Mouse (Mus musculus): ENCODE data around the gene Eme2.

Eme2 gene

GRCm38 (mm10) chr17:24896241-24896992, 1.5 kb upstream of the Eme2 start, which contains the start of gene Nme3:
Nme3 (plus strand) TSS chr17:24896500.
- peak; percentile 84 for DNase-seq

GRCm38 (mm10) chr17:24895571-24896240, 819 bp upstream of the Eme2 start:
- no peak for DNase-seq

DNA sequence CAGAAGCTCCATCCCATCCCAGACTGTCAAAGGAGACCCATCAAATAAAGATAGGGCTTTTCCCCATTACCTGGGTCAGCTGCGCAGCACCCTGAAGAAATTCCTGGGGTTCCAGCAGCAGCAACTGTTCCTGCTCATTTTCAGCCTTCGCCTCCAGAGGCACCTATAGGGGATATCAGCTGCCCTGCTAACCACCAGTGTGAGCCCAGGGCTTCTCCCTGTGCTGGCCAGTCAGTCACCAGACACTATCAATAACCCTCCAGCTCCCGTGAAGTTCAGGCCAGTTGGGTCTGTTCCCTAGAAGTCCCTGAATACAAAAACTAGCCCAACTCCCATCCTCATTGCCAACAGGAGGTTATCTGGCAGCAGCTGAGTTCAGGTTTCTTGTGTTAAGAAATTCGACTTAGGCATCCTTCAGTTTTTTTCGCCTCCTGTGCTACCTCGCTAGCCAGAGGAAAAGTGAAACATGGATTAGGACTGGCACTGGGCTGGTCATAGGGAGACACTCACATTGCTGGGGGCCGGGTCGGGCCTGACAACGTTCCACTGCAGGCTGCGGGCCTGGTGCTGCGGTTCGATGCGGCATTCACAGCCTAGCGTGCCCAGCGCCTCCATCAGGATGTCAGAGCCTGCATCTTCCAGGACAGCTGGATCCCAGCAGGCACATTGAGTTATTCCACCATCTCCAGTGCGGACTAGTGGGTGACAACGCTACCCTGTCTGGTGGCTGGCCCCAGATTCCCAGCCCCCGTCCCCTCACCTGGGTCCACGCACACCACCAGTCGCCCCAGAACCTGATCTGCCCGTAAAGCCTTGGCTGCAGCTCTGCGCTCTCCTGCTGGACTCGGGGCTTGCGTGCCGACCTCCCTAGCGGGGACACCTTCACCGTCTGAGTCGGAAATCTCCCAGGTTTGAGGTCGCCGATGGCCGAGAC, 559 bp downstream of the Eme2 start:
- DNase-seq: no peak

GRCm38 (mm10) chr17:24893276-24893675, 1.6 kb downstream of the Eme2 start:
- DNase-seq: no peak

- DNase-seq: no peak
Observed at GRCm38 (mm10) chr17:24892785-24893184, 2.1 kb downstream of the Eme2 start.

- DNase-seq: no peak
Observed at GRCm38 (mm10) chr17:24891321-24891720, 3.6 kb downstream of the Eme2 start.

DNA sequence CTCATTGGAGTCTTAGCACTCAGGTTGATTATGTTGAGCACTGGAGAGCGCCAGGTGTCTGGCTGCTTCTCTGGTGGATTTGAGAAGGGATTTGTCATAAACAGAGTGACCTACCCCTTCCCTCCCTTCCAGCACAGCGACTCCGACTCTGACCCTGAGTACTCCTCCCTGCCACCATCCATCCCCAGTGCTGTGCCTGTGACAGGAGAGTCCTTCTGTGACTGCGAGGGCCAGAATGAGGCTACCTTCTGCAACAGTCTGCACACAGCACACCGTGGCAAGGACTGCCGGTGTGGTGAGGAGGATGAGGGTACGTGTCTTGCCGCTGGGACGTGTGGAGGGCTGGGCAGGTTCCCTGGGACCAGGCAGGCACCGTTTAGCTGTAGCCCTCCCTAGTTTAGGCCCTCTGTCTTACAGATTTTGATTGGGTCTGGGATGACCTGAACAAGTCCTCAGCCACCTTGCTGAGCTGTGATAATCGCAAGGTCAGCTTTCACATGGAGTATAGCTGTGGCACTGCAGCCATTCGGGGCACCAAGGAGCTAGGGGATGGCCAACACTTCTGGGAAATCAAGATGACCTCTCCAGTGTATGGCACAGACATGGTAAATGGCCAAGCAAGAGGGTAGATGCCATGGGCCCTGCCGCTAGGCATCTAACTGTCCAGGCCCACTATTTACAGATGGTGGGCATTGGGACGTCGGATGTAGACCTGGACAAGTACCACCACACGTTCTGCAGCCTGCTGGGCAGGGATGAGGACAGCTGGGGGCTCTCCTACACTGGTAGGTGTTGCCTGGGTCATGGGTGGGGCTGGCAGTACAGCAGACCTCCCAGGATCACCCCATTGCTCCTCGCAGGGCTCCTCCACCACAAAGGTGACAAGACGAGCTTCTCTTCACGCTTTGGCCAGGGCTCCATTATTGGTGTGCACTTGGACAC, 4.5 kb downstream of the Eme2 start:
- DNase-seq: no peak

- no peak for DNase-seq
Observed at GRCm38 (mm10) chr17:24888862-24889261, 6.0 kb downstream of the Eme2 start.

GRCm38 (mm10) chr17:24887291-24888080, 7.4 kb downstream of the Eme2 start:
- no peak for DNase-seq

GRCm38 (mm10) chr17:24886932-24887271, 8.0 kb downstream of the Eme2 start:
- no peak for DNase-seq

DNA sequence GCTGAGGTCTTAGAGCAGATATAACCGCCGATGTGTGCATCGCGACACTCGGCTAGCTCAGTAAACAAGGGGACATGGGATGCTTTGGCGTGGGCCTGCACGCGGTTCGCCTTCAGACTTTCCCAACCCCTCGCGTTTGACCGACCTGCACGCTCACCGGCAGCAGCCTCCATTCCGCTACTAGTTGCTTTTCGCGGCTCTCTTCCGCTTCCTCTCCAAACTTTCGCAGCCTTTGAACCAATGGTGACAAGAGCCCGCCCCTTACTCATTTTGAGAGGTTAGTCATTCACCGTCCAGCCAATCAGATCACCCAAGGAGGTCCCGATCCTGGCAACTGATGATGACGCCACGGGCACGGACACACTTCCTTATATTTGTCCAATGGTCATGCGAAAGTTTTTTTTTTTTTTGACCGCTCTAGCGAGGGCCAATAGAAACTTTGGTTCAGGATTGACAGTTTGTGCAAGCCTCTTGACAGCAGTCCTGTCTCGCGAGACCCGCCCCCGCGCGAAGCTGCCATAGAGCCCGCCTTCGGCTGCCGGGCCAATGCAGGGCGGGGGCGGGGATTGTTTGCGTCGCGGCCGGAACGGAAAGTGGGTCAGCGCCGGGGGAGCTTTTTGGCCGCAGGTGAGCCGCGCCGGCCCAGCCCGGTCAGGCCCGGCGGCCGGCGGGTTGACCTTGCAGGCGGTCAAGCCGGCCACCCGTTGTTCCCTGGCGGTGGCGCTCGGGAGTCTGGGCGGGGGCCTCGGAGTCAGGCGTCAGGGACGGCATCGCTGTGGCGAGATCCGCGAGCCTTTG, 8.6 kb downstream of the Eme2 start, which contains the start of the genes Nubp2 and Spsb3:
TSS of gene Nubp2 (minus strand) at position 216 of the 798 bp plus-strand sequence.
TSS of gene Spsb3 (plus strand) at position 510 of the 798 bp plus-strand sequence.
- DNase-seq: peak; percentile 97

DNA sequence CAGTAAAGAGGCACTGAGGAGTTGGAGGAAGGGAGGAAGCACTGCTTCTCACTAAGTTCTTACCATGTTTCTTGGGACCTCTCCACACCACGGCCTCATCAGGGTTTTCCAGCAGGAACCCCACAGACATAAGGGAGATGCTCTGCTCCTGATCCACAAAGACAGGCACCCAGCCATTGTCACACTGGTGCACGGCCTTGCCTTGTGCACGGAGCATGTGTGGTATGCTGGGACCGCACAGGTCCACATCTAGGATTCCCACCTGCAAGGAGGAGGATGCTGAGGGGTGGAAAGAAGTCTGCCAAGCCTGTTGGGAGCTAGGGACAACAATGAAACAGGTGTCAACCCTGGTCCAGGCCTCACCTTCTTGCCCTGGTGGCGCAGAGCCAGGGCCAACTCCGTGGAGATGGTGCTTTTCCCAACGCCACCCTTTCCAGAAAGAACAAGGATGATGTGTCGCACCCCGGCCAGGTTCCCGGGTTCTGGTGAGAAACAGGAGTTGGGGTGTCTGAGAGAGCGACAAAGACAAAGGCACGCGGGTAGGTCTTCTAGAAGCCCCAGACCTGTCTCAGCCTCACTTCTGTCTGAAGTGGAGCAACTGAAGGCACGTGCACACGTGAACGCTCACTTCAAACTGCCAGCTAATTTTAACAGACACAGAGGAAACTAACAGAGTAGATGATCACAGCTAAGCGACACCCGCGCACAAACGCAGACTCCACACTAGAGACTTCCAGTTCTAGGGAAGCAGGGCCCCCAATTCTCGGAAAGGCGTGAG, 9.3 kb downstream of the Eme2 start:
- DNase-seq: no peak

DNA sequence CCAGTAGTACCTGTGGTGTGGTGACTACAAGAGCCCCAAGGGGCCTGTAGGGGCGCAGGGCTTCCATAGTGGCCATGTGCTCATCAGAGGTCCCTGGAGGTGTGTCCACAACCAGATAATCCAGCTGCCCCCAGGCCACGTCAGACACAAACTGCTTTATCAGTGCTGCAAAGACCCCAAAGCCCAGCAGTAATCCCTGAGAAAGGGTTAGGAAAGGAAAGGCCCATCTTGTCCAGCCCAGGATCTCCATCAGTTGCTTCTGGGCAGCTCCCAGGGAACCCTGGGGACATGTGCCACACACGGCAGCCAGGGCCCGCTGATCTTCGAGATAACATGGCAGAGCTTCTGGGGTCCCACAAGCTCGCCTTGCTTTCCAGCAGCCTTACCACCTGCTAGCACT, 10.5 kb downstream of the Eme2 start:
- no peak for DNase-seq

DNA sequence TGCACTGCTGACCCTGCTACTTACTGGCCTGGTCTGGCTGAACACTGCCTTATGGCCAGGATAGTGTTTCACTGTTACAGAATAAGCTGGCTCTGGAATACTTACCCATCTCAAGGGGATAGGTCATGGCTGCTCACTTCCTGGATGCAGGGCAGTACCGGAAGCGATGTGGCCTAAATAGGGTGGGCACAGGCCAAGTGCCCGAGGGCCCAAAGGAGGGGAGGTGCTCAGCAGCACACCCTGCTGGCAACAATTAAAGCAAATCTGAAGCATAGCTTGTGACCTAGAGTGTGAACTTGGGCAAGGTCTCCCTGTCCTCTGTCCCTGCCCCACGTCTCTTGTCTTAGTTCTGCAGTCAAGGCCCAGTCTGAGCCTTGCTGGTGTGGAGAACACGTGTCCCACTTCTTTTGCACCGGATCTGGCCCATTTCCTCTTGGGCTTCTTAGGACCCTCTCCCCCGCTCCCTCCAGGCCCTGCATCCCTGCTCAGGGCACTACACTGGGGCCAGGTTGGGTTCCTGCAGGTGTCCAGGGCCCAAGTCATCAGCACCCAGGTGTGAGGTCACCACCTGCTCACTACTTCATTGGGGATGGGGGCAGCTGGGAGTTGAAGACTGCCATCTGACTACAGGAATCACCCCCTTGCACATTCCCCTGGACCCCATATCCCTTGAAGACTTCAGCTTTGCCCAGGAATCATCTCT, 13.0 kb downstream of the Eme2 start:
- DNase-seq: peak; percentile 68

- peak; percentile 47 for DNase-seq
Observed at GRCm38 (mm10) chr17:24878531-24878930, 16.4 kb downstream of the Eme2 start.

- peak; percentile 89 for DNase-seq
Observed at GRCm38 (mm10) chr17:24878117-24878397, 16.8 kb downstream of the Eme2 start.

DNA sequence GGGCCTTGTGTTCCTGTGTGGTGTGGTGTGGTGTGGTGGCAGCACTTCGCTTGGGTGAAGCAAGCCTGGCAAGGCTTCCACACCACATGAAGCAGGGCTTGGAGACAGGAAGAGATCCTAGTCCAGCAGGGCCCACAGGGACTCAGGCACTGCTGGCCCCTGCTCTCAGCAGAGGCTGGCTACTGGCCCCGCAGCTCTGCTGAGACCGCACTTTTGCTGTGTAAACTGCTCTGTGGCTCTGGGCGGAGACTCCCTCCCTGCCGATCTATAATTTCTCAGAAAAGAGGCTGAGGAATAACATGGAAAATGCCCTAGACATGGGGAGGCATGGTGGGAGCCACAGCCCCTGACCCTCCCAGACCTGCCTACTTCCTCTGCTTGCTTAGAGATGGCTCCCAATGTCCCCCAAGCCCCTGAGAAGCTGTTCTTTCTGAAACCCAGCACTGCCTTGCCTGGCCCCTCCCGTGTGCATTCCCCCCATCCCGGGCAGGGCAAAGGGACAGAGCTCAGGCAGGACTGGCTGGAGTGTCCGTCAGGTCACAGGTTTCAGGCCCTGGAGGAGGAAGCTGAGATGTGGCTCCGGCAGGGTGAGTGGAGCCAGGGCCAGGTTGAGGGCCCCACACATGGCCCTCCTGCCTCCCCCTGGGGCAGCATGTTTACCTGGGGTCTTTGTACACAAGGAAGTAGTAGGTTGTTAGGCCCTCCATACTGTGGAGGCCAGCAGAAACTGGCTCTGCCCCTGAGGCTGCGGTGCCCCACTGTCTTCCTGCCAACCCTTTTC, 17.4 kb downstream of the Eme2 start:
- DNase-seq: peak; percentile 78

DNA sequence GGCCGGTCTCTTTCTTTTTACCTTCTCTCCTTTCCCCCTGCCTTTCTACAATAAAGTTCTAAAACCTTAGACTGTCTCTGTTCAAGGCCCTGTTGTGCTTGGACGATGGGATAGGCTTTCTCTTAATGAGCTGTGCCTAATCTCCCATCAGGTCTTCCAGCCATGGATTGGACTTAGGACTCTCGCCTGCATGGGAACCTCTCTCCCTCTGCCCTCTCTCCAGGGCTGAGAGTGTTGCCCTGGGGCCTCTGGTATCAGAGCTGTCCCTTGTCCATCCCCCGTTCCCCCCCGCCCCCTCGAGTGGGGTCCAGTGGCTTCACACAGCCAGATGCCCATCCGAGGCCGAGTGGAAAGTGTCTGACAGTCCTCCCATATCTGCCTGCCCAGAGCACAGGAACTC, 19.9 kb downstream of the Eme2 start:
- no peak for DNase-seq
